Mouse (Mus musculus) limb, embryonic 12.5 days (tissue): ENCODE measurements at regions not wholly inside any gene's neighbourhood (a gene's known extent, or its start where the extent isn't known, plus 50 kb on each side); places are given as distances from the start of the nearest gene placed in this dataset.

Experiments
- ATAC-seq: fragments of 200-750 bp; cut with Nextera tagmentation; 2 replicates; pipeline ENCODE4 v1.8.0; 2017; ENCODE audit warnings: low read depth, moderate TSS enrichment; ENCODE audit not compliant: insufficient number of reproducible peaks, insufficient read depth, low FRiP score, low TSS enrichment
- H3K27ac ChIP-seq: fragments of 300-500 bp; sonication (generic); 2 replicates; pipeline ENCODE4 v1.5.1; 2016; ENCODE audit warnings: mild to moderate bottlenecking, moderate library complexity
- H3K27me3 ChIP-seq: fragments of 300-500 bp; sonication (generic); 2 replicates; pipeline ENCODE4 v1.6.1; 2016; ENCODE audit warnings: mild to moderate bottlenecking, moderate library complexity
- H3K36me3 ChIP-seq: fragments of 300-500 bp; sonication (generic); 2 replicates; pipeline ENCODE4 v1.6.1; 2016; ENCODE audit warnings: mild to moderate bottlenecking, moderate library complexity
- H3K4me1 ChIP-seq: fragments of 300-500 bp; sonication (generic); replicated peaks from 2 replicates; pipeline ENCODE4 v1.6.1; 2016
- H3K4me2 ChIP-seq: fragments of 300-500 bp; sonication (generic); 2 replicates; pipeline ENCODE4 v1.6.1; 2016; ENCODE audit warnings: mild to moderate bottlenecking, moderate library complexity
- H3K4me3 ChIP-seq: fragments of 300-500 bp; sonication (generic); replicated peaks from 2 replicates; pipeline ENCODE4 v1.5.1; 2016; ENCODE audit warnings: mild to moderate bottlenecking
- H3K9ac ChIP-seq: fragments of 300-500 bp; sonication (generic); replicated peaks from 2 replicates; pipeline ENCODE4 v1.6.1; 2016; ENCODE audit warnings: mild to moderate bottlenecking, moderate library complexity
- H3K9me3 ChIP-seq: fragments of 300-500 bp; sonication (generic); 2 replicates; pipeline ENCODE4 v1.6.1; 2016; ENCODE audit warnings: mild to moderate bottlenecking, moderate library complexity
- WGBS: fragments of 180-500 bp; shearing (Covaris S2); methylation state at CpG from one replicate; pipeline ENCODE4 v1.1.7; 2016; 5-methylcytosine and 5-hydroxymethylcytosine counted together

DNA sequence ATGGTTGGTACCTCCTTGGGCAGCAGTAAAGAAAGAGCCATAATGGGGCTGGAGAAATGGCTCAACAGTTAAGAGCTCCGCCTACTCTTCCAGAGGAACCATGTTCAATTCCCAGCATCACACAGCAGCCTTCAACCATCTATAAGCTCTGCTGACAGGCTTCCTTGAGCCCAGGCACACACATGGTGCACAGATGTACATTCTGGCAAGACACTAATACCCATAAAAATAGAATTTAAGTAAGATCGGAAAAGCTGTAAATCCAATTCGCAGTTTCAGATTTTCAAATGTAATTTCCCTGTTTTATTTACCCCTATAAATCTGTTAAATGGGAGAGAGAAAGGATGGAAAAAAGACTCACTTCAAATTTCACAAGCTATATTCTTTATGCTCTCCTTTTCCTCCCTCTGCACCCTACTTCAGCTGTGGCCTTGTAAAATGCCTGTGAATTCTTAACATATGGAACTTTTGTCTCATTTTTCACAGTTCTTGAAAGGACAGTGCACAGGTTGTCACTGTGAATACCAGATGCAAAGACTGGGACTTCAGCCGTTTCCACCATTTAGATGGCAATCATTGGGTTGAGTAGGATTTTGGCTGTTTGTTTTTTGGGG, 58.5 kb upstream of the Ccdc90b start:
- no peak overlapping the region for H3K4me2 ChIP-seq
- H3K4me3 ChIP-seq, result no peak overlapping the region
- WGBS, result 37% methylated on average over 4 of the region's 4 CpGs
- ATAC-seq, result 0 out of 2 replicates have a peak, but pooled peaks have one; percentile 73
- no peak overlapping the region for H3K9ac ChIP-seq
- no peaks in the 10 kb centered on the region for H3K9me3 ChIP-seq
- H3K4me1 ChIP-seq, result no peaks in the 10 kb centered on the region; the same call in 1 of the 2 replicates
- no peak overlapping the region for H3K27ac ChIP-seq
- peaks cover 6% of the 10 kb centered on the region for H3K27me3 ChIP-seq
- no peaks in the 10 kb centered on the region for H3K36me3 ChIP-seq

DNA sequence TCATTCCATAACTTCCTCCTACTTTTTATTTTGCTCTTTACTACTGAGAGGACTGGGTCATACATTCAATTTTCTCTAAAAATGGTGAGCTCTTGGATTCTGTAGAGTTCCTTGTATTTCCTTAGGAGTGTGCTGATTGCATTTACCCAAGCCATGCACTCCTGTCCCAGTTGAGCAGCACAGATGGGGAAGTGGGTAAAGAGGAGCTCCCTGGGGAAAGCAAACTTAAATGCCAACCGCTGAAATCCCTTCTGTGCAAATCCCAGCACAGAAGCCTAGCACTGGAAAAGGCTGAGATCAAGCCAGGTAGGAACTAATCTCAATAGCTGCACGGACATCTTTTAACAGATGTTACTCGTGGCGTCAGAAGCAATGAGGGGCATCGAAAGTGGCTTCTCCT, 54.6 kb upstream of the Ccdc90b start:
- H3K4me3 ChIP-seq, result no peak overlapping the region
- H3K9ac ChIP-seq, result no peak overlapping the region
- H3K27ac ChIP-seq, result no peak overlapping the region
- H3K4me1 ChIP-seq, result no peaks in the 10 kb centered on the region; the same call in 1 of the 2 replicates
- H3K4me2 ChIP-seq, result no peak overlapping the region
- ATAC-seq, result no peak
- no peaks in the 10 kb centered on the region for H3K36me3 ChIP-seq
- no peaks in the 10 kb centered on the region for H3K9me3 ChIP-seq
- 0 out of 2 replicates have a peak, but pooled peaks cover 4% of the 10 kb centered on the region for H3K27me3 ChIP-seq
- 72% methylated on average over 5 of the region's 5 CpGs for WGBS

DNA sequence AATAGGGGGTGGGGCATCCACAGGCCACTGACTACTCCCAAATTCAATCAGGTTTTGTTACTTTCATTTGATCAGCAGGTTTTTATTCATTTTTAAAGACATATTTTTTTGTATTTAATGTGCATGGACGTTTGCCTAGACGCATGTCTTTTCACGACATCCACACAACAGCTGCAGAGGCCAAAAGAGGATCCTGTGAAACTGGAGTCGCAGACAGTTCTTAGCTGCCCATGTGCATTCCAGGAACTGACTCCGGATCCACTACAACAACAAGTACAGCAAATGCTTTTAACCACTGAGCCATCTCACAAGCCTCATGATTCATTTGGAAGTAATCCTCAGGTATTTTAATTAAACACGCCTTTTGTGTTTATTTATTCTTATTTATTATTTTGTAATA, 51.9 kb upstream of the Ccdc90b start:
- H3K27ac ChIP-seq, result no peak overlapping the region
- no peaks in the 10 kb centered on the region for H3K9me3 ChIP-seq
- no peak overlapping the region for H3K4me2 ChIP-seq
- no peak overlapping the region for H3K9ac ChIP-seq
- H3K4me3 ChIP-seq, result no peak overlapping the region
- ATAC-seq, result no peak
- no peaks in the 10 kb centered on the region; the same call in 1 of the 2 replicates for H3K4me1 ChIP-seq
- 80% methylated on average over 6 of the region's 6 CpGs for WGBS
- H3K27me3 ChIP-seq, result 0 out of 2 replicates have a peak, but pooled peaks cover 4% of the 10 kb centered on the region
- H3K36me3 ChIP-seq, result no peaks in the 10 kb centered on the region
